Mouse (Mus musculus): ENCODE results near the gene Alkbh4.
"Not testable (repeated sequence)": the region's sequence is repeated elsewhere in the genome, so short reads cannot be mapped to it uniquely, and the experiment has no call there.

Gene Alkbh4

GRCm38 (mm10) chr5:136135571-136136291, at the start of gene Alkbh4, which contains the start of gene Lrwd1:
Gene Alkbh4 (plus strand): TSS chr5:136136146.
Gene Lrwd1 (minus strand): TSS chr5:136136074.
- peak; percentile 97 for DNase-seq (ENCODE audit: low spot score)

DNA sequence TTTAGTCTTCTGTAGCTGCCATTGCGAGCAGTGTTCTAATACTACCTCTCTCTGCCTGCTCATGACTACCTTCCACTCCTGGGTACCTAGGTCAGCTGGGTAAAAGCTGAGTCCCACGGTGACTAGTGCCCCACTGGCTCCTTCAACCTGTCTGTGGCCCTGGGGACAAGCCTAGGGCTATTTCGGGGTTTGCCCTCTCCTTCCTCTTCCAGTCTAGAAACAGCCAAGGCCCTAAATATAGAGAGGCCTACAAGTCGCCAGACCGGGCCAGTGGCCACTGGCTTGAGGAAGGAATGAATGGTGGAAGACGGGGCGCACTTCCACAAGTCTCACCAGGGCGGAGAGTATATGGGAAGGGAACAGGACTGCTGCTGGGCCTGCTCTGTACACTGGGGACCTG, 49.7 kb upstream of the Alkbh4 start:
- DNase-seq (ENCODE audit: low spot score) = no peak

GRCm38 (mm10) chr5:136088821-136089575, 46.9 kb upstream of the Alkbh4 start:
- DNase-seq (ENCODE audit: low spot score) = peak; percentile 61

DNA sequence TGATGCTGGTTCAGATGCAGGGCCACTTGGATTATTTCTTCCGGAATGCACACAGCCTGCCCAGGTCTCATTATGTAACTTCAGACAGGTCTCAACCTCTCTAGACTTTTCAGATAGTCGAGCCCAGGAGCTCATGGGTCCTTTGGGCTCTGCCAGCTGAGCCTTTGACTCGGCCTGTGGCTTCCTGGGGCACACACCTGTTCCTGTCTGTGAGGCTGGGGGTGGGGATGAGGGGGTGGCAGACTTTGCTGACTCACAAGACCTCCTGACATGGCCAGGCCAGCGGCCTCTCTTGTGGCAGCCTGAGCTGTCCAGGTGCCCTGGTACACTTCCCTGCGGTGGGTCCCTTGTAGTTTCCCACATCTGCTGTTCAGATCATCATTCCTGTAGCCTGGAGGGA, 44.0 kb upstream of the Alkbh4 start:
- no peak for DNase-seq (ENCODE audit: low spot score)

GRCm38 (mm10) chr5:136094249-136095010, 41.5 kb upstream of the Alkbh4 start:
- no peak for DNase-seq (ENCODE audit: low spot score)

- DNase-seq (ENCODE audit: low spot score) = no peak
Measured at GRCm38 (mm10) chr5:136095089-136095488, 40.9 kb upstream of the Alkbh4 start.

GRCm38 (mm10) chr5:136098536-136098935, 37.4 kb upstream of the Alkbh4 start:
- no peak for DNase-seq (ENCODE audit: low spot score)

DNA sequence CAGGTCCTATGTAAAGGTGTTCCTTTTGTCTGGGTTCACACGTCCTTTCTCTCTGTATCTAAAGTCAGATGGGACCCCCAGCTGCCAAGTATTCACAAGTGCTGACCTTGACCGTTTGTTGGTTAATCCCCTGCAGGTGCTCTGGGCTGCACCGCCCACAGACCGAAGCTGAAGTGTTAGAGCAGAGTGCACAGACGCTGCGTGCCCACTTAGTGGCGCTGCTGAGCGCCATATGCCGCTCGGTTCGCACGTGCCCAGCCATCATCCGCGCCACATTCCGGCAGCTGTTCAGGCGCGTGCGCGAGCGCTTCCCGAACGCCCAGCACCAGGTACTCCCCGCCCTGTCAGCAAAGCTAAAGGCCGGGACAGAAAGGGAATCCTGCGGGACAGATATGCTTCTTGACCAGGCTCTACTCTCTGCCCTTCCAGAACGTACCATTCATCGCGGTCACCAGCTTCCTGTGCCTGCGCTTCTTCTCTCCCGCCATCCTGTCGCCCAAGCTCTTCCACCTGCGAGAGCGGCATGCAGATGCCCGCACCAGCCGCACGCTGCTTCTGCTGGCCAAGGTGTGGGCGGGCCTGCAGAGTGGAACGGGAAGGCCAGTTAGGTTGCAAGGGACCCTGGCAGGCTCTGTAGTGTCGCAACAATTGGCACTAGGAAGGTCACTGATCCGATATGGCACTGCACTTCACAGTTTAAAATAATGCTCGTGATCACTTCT, 33.7 kb upstream of the Alkbh4 start:
- peak; percentile 81 for DNase-seq (ENCODE audit: low spot score)

DNA sequence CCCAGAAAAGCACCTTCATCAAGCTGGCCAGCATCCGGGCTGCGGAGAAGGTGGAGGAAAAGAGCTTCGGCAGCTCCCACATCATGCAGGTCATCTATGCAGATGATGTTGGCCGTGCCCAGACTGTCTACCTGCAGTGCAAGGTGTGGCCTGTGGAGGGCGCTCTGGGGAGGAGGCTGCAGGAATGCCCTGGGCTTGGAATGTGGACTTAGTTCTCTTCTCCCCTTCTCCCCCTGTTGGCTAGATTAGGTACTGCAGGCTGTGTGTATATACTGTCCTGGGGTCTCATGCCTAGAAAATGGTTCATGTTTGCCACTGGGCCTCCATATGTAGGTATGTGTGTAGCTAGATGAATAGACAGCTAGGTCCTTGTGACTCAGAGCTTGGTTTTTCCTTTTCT, 31.4 kb upstream of the Alkbh4 start:
- peak; percentile 85 for DNase-seq (ENCODE audit: low spot score)

- no peak for DNase-seq (ENCODE audit: low spot score)
Measured at GRCm38 (mm10) chr5:136108486-136108885, 27.5 kb upstream of the Alkbh4 start.

- no peak for DNase-seq (ENCODE audit: low spot score)
Measured at GRCm38 (mm10) chr5:136109042-136109441, 26.9 kb upstream of the Alkbh4 start.

- not testable (repeated sequence) for DNase-seq (ENCODE audit: low spot score)
Measured at GRCm38 (mm10) chr5:136113546-136113945, 22.4 kb upstream of the Alkbh4 start.

- peak; percentile 97 for DNase-seq (ENCODE audit: low spot score)
Measured at GRCm38 (mm10) chr5:136115891-136116783, 19.8 kb upstream of the Alkbh4 start, which contains the start of gene Polr2j. Gene Polr2j (plus strand): TSS chr5:136116631.

- DNase-seq (ENCODE audit: low spot score) = no peak
Measured at GRCm38 (mm10) chr5:136116784-136117112, 19.2 kb upstream of the Alkbh4 start.

DNA sequence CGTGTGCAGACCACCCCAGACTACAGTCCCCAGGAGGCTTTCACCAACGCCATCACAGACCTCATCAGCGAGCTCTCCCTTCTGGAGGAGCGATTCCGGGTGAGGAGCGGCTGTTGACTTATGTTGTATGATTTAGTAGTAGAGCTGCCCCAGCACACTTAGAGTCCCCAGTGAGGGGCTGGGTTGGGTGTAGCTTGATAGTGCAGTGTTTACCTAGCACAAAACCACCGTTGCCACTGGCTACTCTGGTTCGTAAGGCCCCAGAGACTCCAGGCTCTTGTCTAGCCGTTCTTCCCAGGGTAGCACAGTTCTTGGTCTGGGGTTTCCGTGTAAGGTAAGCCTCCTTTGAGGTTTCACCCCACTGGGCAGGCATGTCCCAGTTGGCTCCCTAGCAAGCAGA, 13.8 kb upstream of the Alkbh4 start:
- no peak for DNase-seq (ENCODE audit: low spot score)

GRCm38 (mm10) chr5:136136292-136136990, 495 bp downstream of the Alkbh4 start:
- no peak for DNase-seq (ENCODE audit: low spot score)

GRCm38 (mm10) chr5:136137658-136138274, 1.8 kb downstream of the Alkbh4 start:
- DNase-seq (ENCODE audit: low spot score) = peak; percentile 79

DNA sequence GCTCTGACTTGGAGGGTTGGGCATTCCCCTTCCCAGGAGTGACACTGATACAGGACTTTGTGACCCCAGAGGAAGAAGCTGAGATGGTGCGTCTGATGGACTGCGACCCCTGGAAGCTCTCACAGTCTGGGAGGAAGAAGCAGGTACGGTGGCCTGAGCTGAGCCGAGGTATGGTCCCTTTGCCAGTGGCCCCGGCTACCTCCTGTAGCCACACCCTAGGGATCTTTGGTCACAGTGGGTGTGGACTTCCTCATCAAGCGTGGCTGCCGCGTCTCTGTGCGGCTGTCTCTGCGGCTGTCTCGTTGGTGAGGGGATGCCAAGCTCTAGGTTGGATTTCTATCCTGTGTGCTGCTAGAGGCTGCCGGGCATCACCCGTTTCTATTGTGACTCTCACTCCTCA, 3.4 kb downstream of the Alkbh4 start:
- no peak for DNase-seq (ENCODE audit: low spot score)

DNA sequence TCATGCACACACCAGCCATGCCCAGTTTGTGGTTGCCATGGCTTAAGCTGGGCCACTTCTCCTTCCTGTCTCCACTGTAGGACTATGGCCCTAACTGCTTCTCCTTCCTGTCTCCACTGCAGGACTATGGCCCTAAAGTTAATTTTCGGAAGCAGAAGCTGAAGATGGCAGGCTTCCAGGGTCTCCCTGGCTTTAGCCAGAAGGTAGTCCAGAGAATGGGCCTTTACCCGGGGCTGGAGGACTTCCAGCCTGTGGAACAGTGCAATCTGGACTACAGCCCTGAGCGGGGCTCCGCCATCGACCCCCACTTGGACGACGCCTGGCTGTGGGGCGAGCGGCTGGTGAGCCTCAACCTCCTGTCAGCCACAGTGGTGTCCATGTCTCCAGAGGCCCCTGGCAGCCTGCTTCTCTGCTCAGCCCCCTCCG, 4.1 kb downstream of the Alkbh4 start:
- DNase-seq (ENCODE audit: low spot score) = no peak

- no peak for DNase-seq (ENCODE audit: low spot score)
Measured at GRCm38 (mm10) chr5:136142746-136143145, 6.8 kb downstream of the Alkbh4 start.

All from testis, postnatal 10 days (tissue).